Mouse (Mus musculus) olfactory bulb, adult 2 months (tissue): ENCODE data around the gene Mybbp1a. TPM values are rescaled to one million over a fixed set of nuclear protein-coding genes. Genes with fewer than 3 reads are reported as not detected.
A peak's percentile ranks its signal among the peaks of the same experiment; 100 is the strongest.

Source experiments
- H3K27ac ChIP-seq: fragments of 200-500 bp; 2 replicates; pipeline ENCODE4 v1.5.1; 2012; ENCODE audit warnings: low read depth, low read length; ENCODE audit not compliant: insufficient read depth
- H3K4me1 ChIP-seq: fragments of 200-500 bp; 2 replicates; pipeline ENCODE4 v1.6.1; 2012; ENCODE audit warnings: low read length; ENCODE audit not compliant: control insufficient read depth, insufficient read depth
- H3K4me3 ChIP-seq: fragments of 200-500 bp; 2 replicates; pipeline ENCODE4 v1.5.1; 2012; ENCODE audit warnings: mild to moderate bottlenecking, low read depth, low read length, moderate library complexity; ENCODE audit not compliant: insufficient read depth
- CTCF ChIP-seq: fragments of 200-500 bp; IDR thresholded peaks from 2 replicates; pipeline ENCODE4 v1.5.1; 2012; ENCODE audit warnings: low read depth, mild to moderate bottlenecking, low read length, moderate library complexity; ENCODE audit not compliant: insufficient read depth
- POLR2A ChIP-seq: fragments of 200-500 bp; IDR thresholded peaks from 2 replicates; pipeline ENCODE4 v1.6.1; 2012; ENCODE audit warnings: mild to moderate bottlenecking, low read depth, low read length, moderate library complexity; ENCODE audit not compliant: insufficient read depth
- WGBS: fragments of 180-500 bp; shearing (Covaris S2); methylation state at CpG from one replicate; pipeline ENCODE4 v1.1.7; 2018; 5-methylcytosine and 5-hydroxymethylcytosine counted together
- polyA plus RNA-seq: library from polyadenylated mRNA; stranded (reverse); fragments of >200 nt; gene quantifications from 2 replicates; pipeline ENCODE4 v1.2.4, GENCODE M21; 2012; ENCODE audit warnings: low replicate concordance; ENCODE audit not compliant: missing spikeins, insufficient read depth, insufficient read length

The Mybbp1a gene
- polyA plus RNA-seq, 1 experiment, result not detected

GRCm38 (mm10) chr11:72488753-72489271 is 47.7 kb downstream of the Mybbp1a start:
- WGBS, result under 1% methylated on average over 38 of the region's 38 CpGs
- H3K4me1 ChIP-seq, result peaks cover 25% of the 10 kb centered on the region
- peak overlapping the region; percentile 68 for H3K4me3 ChIP-seq
- TF ChIP-seq CTCF (no peak), POLR2A (no peak)
- H3K27ac ChIP-seq, result peak overlapping the region; percentile 48

- H3K27ac ChIP-seq, result peak overlapping the region; percentile 48
- TF ChIP-seq POLR2A, result no peak
- no peak for TF ChIP-seq CTCF
- peaks cover 25% of the 10 kb centered on the region for H3K4me1 ChIP-seq
- 1% methylated on average over 41 of the region's 42 CpGs for WGBS
- H3K4me3 ChIP-seq, result peak overlapping the region; percentile 68
These were observed 48.2 kb downstream of the Mybbp1a start for GRCm38 (mm10) chr11:72489397-72489796.

- peak within 1 kb of the TSS; percentile 48 for H3K27ac ChIP-seq
- H3K4me1 ChIP-seq, result peaks cover 20% of the 10 kb centered on the region
- TF ChIP-seq POLR2A, result peak; percentile 85
- TF ChIP-seq CTCF, result peak; percentile 56
- under 1% methylated on average over 39 of the region's 42 CpGs for WGBS
- H3K4me3 ChIP-seq, result peak within 1 kb of the TSS; percentile 68
These were observed 48.7 kb downstream of the Mybbp1a start, which contains the start of gene Spns2 for GRCm38 (mm10) chr11:72489881-72490301. Gene Spns2, minus strand, starts transcription at chr11:72489904.

GRCm38 (mm10) chr11:72491130-72491960 is 50.2 kb downstream of the Mybbp1a start:
- WGBS, result 65% methylated on average over 15 of the region's 15 CpGs
- Histone ChIP-seq H3K4me3 (no peak overlapping the region), H3K27ac (no peak overlapping the region), H3K4me1 (peaks cover 8% of the 10 kb centered on the region)
- TF ChIP-seq CTCF (no peak), POLR2A (no peak)

- TF ChIP-seq CTCF (no peak), POLR2A (no peak)
- Histone ChIP-seq H3K27ac (no peak overlapping the region), H3K4me1 (peaks cover 19% of the 10 kb centered on the region), H3K4me3 (no peak overlapping the region)
- WGBS, result 80% methylated on average over 8 of the region's 8 CpGs
These were observed 53.2 kb downstream of the Mybbp1a start for GRCm38 (mm10) chr11:72494046-72494988.

- Histone ChIP-seq H3K4me3 (no peak overlapping the region), H3K4me1 (peaks cover 25% of the 10 kb centered on the region), H3K27ac (no peak overlapping the region)
- TF ChIP-seq CTCF (no peak), POLR2A (no peak)
- 69% methylated on average over 3 of the region's 3 CpGs for WGBS
These were observed 54.9 kb downstream of the Mybbp1a start for GRCm38 (mm10) chr11:72496066-72496465.

- H3K4me1 ChIP-seq, result peaks cover 31% of the 10 kb centered on the region
- no peak for TF ChIP-seq POLR2A
- TF ChIP-seq CTCF, result no peak
- no peak overlapping the region for H3K4me3 ChIP-seq
- WGBS, result 70% methylated on average over 1 of the region's 1 CpGs
- H3K27ac ChIP-seq, result peak overlapping the region; percentile 37
These were observed 55.6 kb downstream of the Mybbp1a start for GRCm38 (mm10) chr11:72496775-72497174.

GRCm38 (mm10) chr11:72497367-72497766 is 56.2 kb downstream of the Mybbp1a start:
- WGBS, result 37% methylated on average over 4 of the region's 4 CpGs
- Histone ChIP-seq H3K4me3 (no peak overlapping the region), H3K4me1 (peaks cover 37% of the 10 kb centered on the region), H3K27ac (no peak overlapping the region)
- no peak for TF ChIP-seq POLR2A
- no peak for TF ChIP-seq CTCF
